Mouse (Mus musculus) liver, embryonic 14.5 days (tissue): Measurements from ENCODE around the gene N4bp3. TPM values are rescaled to one million over a fixed set of nuclear protein-coding genes. Genes with fewer than 3 reads are reported as not detected.

Experiments used
- ATAC-seq: fragments of 200-750 bp; cut with Nextera tagmentation; 2 replicates; pipeline ENCODE4 v1.8.0; 2017; ENCODE audit warnings: moderate number of reproducible peaks, mild to moderate bottlenecking, moderate library complexity; ENCODE audit not compliant: insufficient read depth
- DNase-seq, 3 experiments: peaks; one replicate each; pipeline ENCODE4 v3.0.0-alpha.2; 2012 to 2013; ENCODE audit warnings: low read depth in 3 of 3, low spot score in 3 of 3
- H3K27ac ChIP-seq: fragments of 300-500 bp; sonication (generic); 2 replicates; pipeline ENCODE4 v1.5.1; 2014; ENCODE audit warnings: moderate library complexity, mild to moderate bottlenecking, control low read depth, inconsistent platforms
- H3K27me3 ChIP-seq: fragments of 300-500 bp; sonication (generic); 2 replicates; pipeline ENCODE4 v1.6.1; 2014; ENCODE audit warnings: mild to moderate bottlenecking, low read length, moderate library complexity; ENCODE audit not compliant: control insufficient read depth, insufficient read depth
- H3K36me3 ChIP-seq: fragments of 300-500 bp; sonication (generic); replicated peaks from 2 replicates; pipeline ENCODE4 v1.6.1; 2014; ENCODE audit warnings: low read depth; ENCODE audit not compliant: control insufficient read depth, insufficient read depth
- H3K4me1 ChIP-seq, 2 experiments: fragments of 200-500 bp in 1 of 2; fragments of 300-500 bp in 1 of 2; sonication (generic) in 1 of 2; replicated peaks; 2 replicates each; pipeline ENCODE4 v1.6.1; 2012 to 2014; ENCODE audit warnings: antibody characterized with exemption in 1 of 2, inconsistent platforms in 1 of 2, low read length in 1 of 2; ENCODE audit not compliant: control insufficient read depth in 2 of 2, insufficient read depth in 2 of 2
- H3K4me2 ChIP-seq: fragments of 300-500 bp; sonication (generic); 2 replicates; pipeline ENCODE4 v1.6.1; 2014; ENCODE audit warnings: low read depth, mild to moderate bottlenecking, control low read depth, moderate library complexity
- H3K4me3 ChIP-seq, 2 experiments: fragments of 200-500 bp in 1 of 2; fragments of 300-500 bp in 1 of 2; sonication (generic) in 1 of 2; 2 replicates each; pipeline ENCODE4 v1.5.1; 2012 to 2014; ENCODE audit warnings: low read depth in 2 of 2, low read length in 2 of 2, mild to moderate bottlenecking in 2 of 2, control low read depth in 1 of 2, inconsistent platforms in 1 of 2, moderate library complexity in 1 of 2; ENCODE audit not compliant: insufficient read depth in 1 of 2
- H3K9ac ChIP-seq: fragments of 300-500 bp; sonication (generic); replicated peaks from 2 replicates; pipeline ENCODE4 v1.6.1; 2014; ENCODE audit warnings: mild to moderate bottlenecking, control low read depth, moderate library complexity
- H3K9me3 ChIP-seq: fragments of 300-500 bp; sonication (generic); 2 replicates; pipeline ENCODE4 v1.6.1; 2016; ENCODE audit warnings: low read length, mixed read lengths; ENCODE audit not compliant: control insufficient read depth
- CTCF ChIP-seq: IDR thresholded peaks from 2 replicates; pipeline ENCODE4 v1.5.1; 2016; ENCODE audit warnings: antibody characterized with exemption, low read depth, control low read depth
- EP300 ChIP-seq: IDR thresholded peaks from 2 replicates; pipeline ENCODE4 v1.6.1; 2016; ENCODE audit warnings: antibody characterized with exemption, low read depth
- WGBS: fragments of 180-500 bp; shearing (Covaris S2); extraction: QIAGEN DNeasy Blood & Tissue Kit; methylation state at CpG from one replicate; pipeline ENCODE4 v1.1.7; 2014; ENCODE audit not compliant: insufficient replicate concordance; 5-methylcytosine and 5-hydroxymethylcytosine counted together
- polyA plus RNA-seq, 2 experiments: library from polyadenylated mRNA; depleted of rRNA in 1 of 2; stranded (reverse) in 1 of 2; unstranded in 1 of 2; fragments of >200 nt; fragmentation: Nextera tagmentation in 1 of 2; extraction: Ambion mirVana in 1 of 2; gene quantifications; 2 replicates each; pipeline versions ENCODE4 v1.2.1 to v1.2.3; 2012 to 2014

Gene N4bp3
- polyA plus RNA-seq, 2 experiments, result 1.2 to 1.7 TPM

GRCm38 (mm10) chr11:51593368-51593767, 57.3 kb downstream of the N4bp3 start:
- no peak for TF ChIP-seq CTCF
- no peak for TF ChIP-seq EP300
- no peaks in the 10 kb centered on the region for H3K27me3 ChIP-seq
- H3K27ac ChIP-seq, result no peak overlapping the region
- WGBS, result 86% methylated on average over 4 of the region's 4 CpGs
- DNase-seq, result no peak
- ATAC-seq, result no peak
- H3K4me2 ChIP-seq, result no peak overlapping the region
- no peaks in the 10 kb centered on the region for H3K9me3 ChIP-seq
- peaks cover 79% of the 10 kb centered on the region for H3K36me3 ChIP-seq
- H3K4me1 ChIP-seq, result no peaks in the 10 kb centered on the region
- H3K9ac ChIP-seq, result no peak overlapping the region
- no peak overlapping the region for H3K4me3 ChIP-seq

Other genes starting within 250 kb of the N4bp3 start
- 7.3 and 10.1 TPM in 2 replicates for gene Phykpl, start 66.1 kb downstream of the N4bp3 start, polyA plus RNA-seq (2012; rRNA removed)
- 10.7 TPM in 2 replicates for gene Phykpl, start 66.1 kb downstream of the N4bp3 start, polyA plus RNA-seq (2014; fragmentation: Nextera tagmentation; extraction: Ambion mirVana)
- gene Hnrnpab, start 44.0 kb downstream of the N4bp3 start, polyA plus RNA-seq (2012; rRNA removed), result 215 and 260 TPM in 2 replicates
- gene Hnrnpab, start 44.0 kb downstream of the N4bp3 start, polyA plus RNA-seq (2014; fragmentation: Nextera tagmentation; extraction: Ambion mirVana), result 220 and 252 TPM in 2 replicates
- gene Nhp2, start 31.1 kb downstream of the N4bp3 start, polyA plus RNA-seq (2012; rRNA removed), result 64.1 and 78.3 TPM in 2 replicates
- gene Nhp2, start 31.1 kb downstream of the N4bp3 start, polyA plus RNA-seq (2014; fragmentation: Nextera tagmentation; extraction: Ambion mirVana), result 136 and 144 TPM in 2 replicates
- gene Rmnd5b, start 14.9 kb downstream of the N4bp3 start, polyA plus RNA-seq (2012; rRNA removed), result 15.2 and 15.6 TPM in 2 replicates
- gene Rmnd5b, start 14.9 kb downstream of the N4bp3 start, polyA plus RNA-seq (2014; fragmentation: Nextera tagmentation; extraction: Ambion mirVana), result 19.0 and 20.5 TPM in 2 replicates
- gene D930048N14Rik, start 112 bp upstream of the N4bp3 start, polyA plus RNA-seq (2012; rRNA removed), result 1.0 TPM in 2 replicates
- 0.28 TPM in 2 replicates for gene D930048N14Rik, start 112 bp upstream of the N4bp3 start, polyA plus RNA-seq (2014; fragmentation: Nextera tagmentation; extraction: Ambion mirVana)
- 10.9 and 15.6 TPM in 2 replicates for gene 0610009B22Rik, start 38.0 kb upstream of the N4bp3 start, polyA plus RNA-seq (2012; rRNA removed)
- gene 0610009B22Rik, start 38.0 kb upstream of the N4bp3 start, polyA plus RNA-seq (2014; fragmentation: Nextera tagmentation; extraction: Ambion mirVana), result 36.5 and 41.6 TPM in 2 replicates
- gene Sec24a, start 112.8 kb upstream of the N4bp3 start, polyA plus RNA-seq (2012; rRNA removed), result 3.7 TPM in 2 replicates
- 6.2 and 6.6 TPM in 2 replicates for gene Sec24a, start 112.8 kb upstream of the N4bp3 start, polyA plus RNA-seq (2014; fragmentation: Nextera tagmentation; extraction: Ambion mirVana)
- 26.3 and 35.2 TPM in 2 replicates for gene Sar1b, start 112.8 kb upstream of the N4bp3 start, polyA plus RNA-seq (2012; rRNA removed)
- gene Sar1b, start 112.8 kb upstream of the N4bp3 start, polyA plus RNA-seq (2014; fragmentation: Nextera tagmentation; extraction: Ambion mirVana), result 80.4 and 80.7 TPM in 2 replicates
- 0.63 and 0.77 TPM in 2 replicates for gene Jade2, start 206.8 kb upstream of the N4bp3 start, polyA plus RNA-seq (2012; rRNA removed)
- gene Jade2, start 206.8 kb upstream of the N4bp3 start, polyA plus RNA-seq (2014; fragmentation: Nextera tagmentation; extraction: Ambion mirVana), result 0.42 and 0.46 TPM in 2 replicates